Mouse (Mus musculus): ENCODE data around the gene Olfr576. TPM values are rescaled to one million over a fixed set of nuclear protein-coding genes. Genes with fewer than 3 reads are reported as not detected.

Olfr576 gene
- polyA plus RNA-seq, 1 experiment from 2014 or later: not detected

DNA sequence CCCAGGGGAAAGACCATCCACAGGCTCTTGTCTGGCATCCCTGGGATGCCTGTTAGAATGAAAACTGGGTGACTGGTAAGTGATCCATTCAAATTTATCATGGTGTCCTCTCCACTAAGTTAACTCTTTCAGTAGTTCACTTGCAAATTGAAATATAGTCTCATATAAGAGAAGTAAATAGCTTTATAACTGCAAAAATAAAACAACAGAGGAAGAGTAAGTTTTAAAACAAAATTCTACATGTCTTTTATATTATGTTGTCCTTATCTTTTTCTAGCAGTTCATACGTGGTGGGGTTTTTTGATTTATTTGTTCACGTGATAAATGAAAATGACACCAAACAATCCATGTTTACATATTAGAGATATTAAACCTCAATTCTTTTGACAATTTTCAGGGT, 20.0 kb upstream of the Olfr576 start, which contains the start of gene Olfr573-ps1:
TSS of gene Olfr573-ps1 (minus strand) at position 101 of the 400 bp plus-strand sequence.
- Histone ChIP-seq H3K9ac (ENCODE audit: low read length) (no peak within 1 kb of the TSS), H3K4me1 (ENCODE audit: control insufficient read depth in 2 of 2, insufficient read depth in 2 of 2, low read length in 2 of 2) (no peaks in the 10 kb centered on the region), H3K27ac (replicated peaks in 1 of 2; ENCODE audit: control insufficient read depth in 1 of 2, insufficient read depth in 1 of 2, low read depth in 2 of 2, low read length in 2 of 2) (no peak within 1 kb of the TSS), H3K27me3 (ENCODE audit: control insufficient read depth, insufficient read depth, low read length) (no peaks in the 10 kb centered on the region), H3K4me2 (ENCODE audit: low read length) (no peak within 1 kb of the TSS), H3K4me3 (ENCODE audit: control insufficient read depth in 1 of 2, insufficient read depth in 1 of 2, low read depth in 1 of 2, low read length in 2 of 2) (no peak within 1 kb of the TSS), H3K36me3 (ENCODE audit: control insufficient read depth, insufficient read depth, low read length) (no peaks in the 10 kb centered on the region), H3K9me3 (ENCODE audit: control insufficient read depth, low read length) (no peaks in the 10 kb centered on the region)
- no peak for ATAC-seq (ENCODE audit: insufficient number of reproducible peaks, insufficient read depth, low FRiP score, low read depth)
- 84% methylated on average over 2 of the region's 2 CpGs for WGBS

DNA sequence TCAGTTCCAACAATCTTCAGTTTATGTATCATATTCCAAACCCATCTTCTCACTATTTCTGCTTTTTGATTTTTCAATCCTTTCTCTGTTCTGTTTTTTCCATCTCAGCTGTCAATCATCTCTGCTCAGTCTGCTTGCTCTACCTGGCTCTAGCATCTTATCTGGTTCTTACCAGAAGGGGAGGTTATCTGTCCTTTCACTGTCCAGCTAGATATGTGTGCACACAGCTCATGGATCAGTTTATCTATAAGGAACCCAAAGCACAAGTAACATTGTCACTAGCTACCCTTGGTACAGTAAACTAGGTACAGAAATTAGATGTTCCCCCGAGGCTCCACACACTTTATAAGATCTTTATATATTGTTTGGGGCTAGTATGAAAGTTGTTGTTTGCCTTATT, 19.0 kb upstream of the Olfr576 start:
- H3K4me1 ChIP-seq (ENCODE audit: control insufficient read depth in 2 of 2, insufficient read depth in 2 of 2, low read length in 2 of 2): no peaks in the 10 kb centered on the region
- no peak overlapping the region for H3K4me2 ChIP-seq (ENCODE audit: low read length)
- WGBS: 78% methylated on average over 1 of the region's 1 CpGs
- no peak overlapping the region for H3K27ac ChIP-seq (replicated peaks in 1 of 2; ENCODE audit: control insufficient read depth in 1 of 2, insufficient read depth in 1 of 2, low read depth in 2 of 2, low read length in 2 of 2)
- H3K9ac ChIP-seq (ENCODE audit: low read length): no peak overlapping the region
- H3K4me3 ChIP-seq (ENCODE audit: control insufficient read depth in 1 of 2, insufficient read depth in 1 of 2, low read depth in 1 of 2, low read length in 2 of 2): no peak overlapping the region
- no peaks in the 10 kb centered on the region for H3K9me3 ChIP-seq (ENCODE audit: control insufficient read depth, low read length)
- H3K27me3 ChIP-seq (ENCODE audit: control insufficient read depth, insufficient read depth, low read length): no peaks in the 10 kb centered on the region
- no peak for ATAC-seq (ENCODE audit: insufficient number of reproducible peaks, insufficient read depth, low FRiP score, low read depth)
- H3K36me3 ChIP-seq (ENCODE audit: control insufficient read depth, insufficient read depth, low read length): no peaks in the 10 kb centered on the region

DNA sequence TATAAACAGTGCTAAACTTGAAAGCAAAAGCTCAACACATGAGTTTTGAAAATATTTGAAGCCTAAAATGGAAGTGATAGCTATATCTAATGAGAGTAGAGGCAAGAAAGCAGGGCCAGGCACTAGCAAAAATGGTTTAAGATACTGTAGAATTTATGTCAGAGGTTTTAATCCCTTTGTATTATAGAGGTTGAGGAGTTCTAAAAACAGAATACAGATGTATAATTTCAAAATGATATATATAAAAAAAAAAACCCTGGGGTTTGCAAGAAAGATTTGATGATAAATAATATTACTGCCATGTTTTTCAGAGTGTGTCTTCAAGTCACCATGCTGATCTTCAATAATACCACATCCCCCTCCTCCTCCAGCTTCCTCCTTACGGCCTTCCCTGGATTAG, 14.3 kb upstream of the Olfr576 start, which contains the start of gene Olfr574:
TSS of gene Olfr574 (plus strand) at position 301 of the 400 bp plus-strand sequence.
- 84% methylated on average over 1 of the region's 1 CpGs for WGBS
- Histone ChIP-seq H3K27ac (replicated peaks in 1 of 2; ENCODE audit: control insufficient read depth in 1 of 2, insufficient read depth in 1 of 2, low read depth in 2 of 2, low read length in 2 of 2) (no peak within 1 kb of the TSS), H3K9me3 (ENCODE audit: control insufficient read depth, low read length) (no peaks in the 10 kb centered on the region)

DNA sequence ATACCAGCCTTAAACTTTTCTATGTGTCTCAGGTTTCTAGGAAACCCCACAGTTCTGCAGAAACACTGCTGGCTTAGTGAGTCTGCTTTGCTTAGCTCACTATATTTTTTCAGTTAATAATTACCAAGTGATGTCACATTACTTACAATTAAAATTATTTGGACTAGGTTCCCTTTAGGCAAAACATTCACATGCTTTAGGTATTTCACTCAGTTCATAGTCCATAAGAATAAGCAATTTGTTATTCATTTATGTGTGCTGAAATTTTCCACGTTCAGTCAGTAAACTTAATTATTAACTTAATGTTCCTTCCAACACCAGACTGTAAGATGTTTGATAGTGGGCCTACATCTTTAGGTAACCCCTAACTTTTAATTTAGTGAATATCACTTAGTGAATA, 11.7 kb upstream of the Olfr576 start:
- no peaks in the 10 kb centered on the region for H3K27me3 ChIP-seq (ENCODE audit: control insufficient read depth, insufficient read depth, low read length)
- H3K9me3 ChIP-seq (ENCODE audit: control insufficient read depth, low read length): no peaks in the 10 kb centered on the region
- no peak overlapping the region for H3K4me2 ChIP-seq (ENCODE audit: low read length)
- no peaks in the 10 kb centered on the region for H3K4me1 ChIP-seq (ENCODE audit: control insufficient read depth in 2 of 2, insufficient read depth in 2 of 2, low read length in 2 of 2)
- no peaks in the 10 kb centered on the region for H3K36me3 ChIP-seq (ENCODE audit: control insufficient read depth, insufficient read depth, low read length)
- ATAC-seq (ENCODE audit: insufficient number of reproducible peaks, insufficient read depth, low FRiP score, low read depth): no peak
- H3K9ac ChIP-seq (ENCODE audit: low read length): no peak overlapping the region
- H3K4me3 ChIP-seq (ENCODE audit: control insufficient read depth in 1 of 2, insufficient read depth in 1 of 2, low read depth in 1 of 2, low read length in 2 of 2): no peak overlapping the region
- 67% methylated on average over 1 of the region's 1 CpGs for WGBS
- H3K27ac ChIP-seq (replicated peaks in 1 of 2; ENCODE audit: control insufficient read depth in 1 of 2, insufficient read depth in 1 of 2, low read depth in 2 of 2, low read length in 2 of 2): no peak overlapping the region

More for the DNA sequence above, 14.3 kb upstream of the Olfr576 start, which contains the start of gene Olfr574:
- H3K4me3 ChIP-seq (ENCODE audit: control insufficient read depth in 1 of 2, insufficient read depth in 1 of 2, low read depth in 1 of 2, low read length in 2 of 2): no peak within 1 kb of the TSS
- no peak for ATAC-seq (ENCODE audit: insufficient number of reproducible peaks, insufficient read depth, low FRiP score, low read depth)
- no peak within 1 kb of the TSS for H3K9ac ChIP-seq (ENCODE audit: low read length)
- H3K4me1 ChIP-seq (ENCODE audit: control insufficient read depth in 2 of 2, insufficient read depth in 2 of 2, low read length in 2 of 2): no peaks in the 10 kb centered on the region
- no peak within 1 kb of the TSS for H3K4me2 ChIP-seq (ENCODE audit: low read length)
- H3K36me3 ChIP-seq (ENCODE audit: control insufficient read depth, insufficient read depth, low read length): no peaks in the 10 kb centered on the region
- no peaks in the 10 kb centered on the region for H3K27me3 ChIP-seq (ENCODE audit: control insufficient read depth, insufficient read depth, low read length)

DNA sequence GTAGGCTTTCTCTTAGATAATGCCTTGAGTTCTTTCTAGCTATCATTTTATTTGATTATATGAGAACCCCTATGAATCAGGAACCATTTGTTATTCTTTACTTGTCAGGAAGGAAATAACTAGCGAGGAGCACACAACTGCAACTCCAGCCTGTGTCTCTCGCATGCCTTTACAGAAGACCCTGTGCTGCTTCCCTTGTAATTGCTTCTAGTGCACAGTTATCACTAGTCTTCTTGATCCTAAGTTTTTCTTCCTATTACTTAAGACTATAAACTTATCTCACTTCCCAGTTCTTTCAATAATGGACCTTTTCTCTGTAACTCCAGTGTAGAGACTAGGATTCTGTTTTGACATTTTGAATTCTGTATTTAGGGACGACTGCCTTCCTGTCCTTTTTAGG, 4.3 kb upstream of the Olfr576 start:
- Histone ChIP-seq H3K4me1 (ENCODE audit: control insufficient read depth in 2 of 2, insufficient read depth in 2 of 2, low read length in 2 of 2) (no peaks in the 10 kb centered on the region), H3K27me3 (ENCODE audit: control insufficient read depth, insufficient read depth, low read length) (no peaks in the 10 kb centered on the region), H3K9ac (ENCODE audit: low read length) (no peak overlapping the region), H3K27ac (replicated peaks in 1 of 2; ENCODE audit: control insufficient read depth in 1 of 2, insufficient read depth in 1 of 2, low read depth in 2 of 2, low read length in 2 of 2) (no peak overlapping the region), H3K9me3 (ENCODE audit: control insufficient read depth, low read length) (no peaks in the 10 kb centered on the region), H3K4me2 (ENCODE audit: low read length) (no peak overlapping the region), H3K36me3 (ENCODE audit: control insufficient read depth, insufficient read depth, low read length) (no peaks in the 10 kb centered on the region), H3K4me3 (ENCODE audit: control insufficient read depth in 1 of 2, insufficient read depth in 1 of 2, low read depth in 1 of 2, low read length in 2 of 2) (no peak overlapping the region)
- no peak for ATAC-seq (ENCODE audit: insufficient number of reproducible peaks, insufficient read depth, low FRiP score, low read depth)
- WGBS: 59% methylated on average over 3 of the region's 3 CpGs

DNA sequence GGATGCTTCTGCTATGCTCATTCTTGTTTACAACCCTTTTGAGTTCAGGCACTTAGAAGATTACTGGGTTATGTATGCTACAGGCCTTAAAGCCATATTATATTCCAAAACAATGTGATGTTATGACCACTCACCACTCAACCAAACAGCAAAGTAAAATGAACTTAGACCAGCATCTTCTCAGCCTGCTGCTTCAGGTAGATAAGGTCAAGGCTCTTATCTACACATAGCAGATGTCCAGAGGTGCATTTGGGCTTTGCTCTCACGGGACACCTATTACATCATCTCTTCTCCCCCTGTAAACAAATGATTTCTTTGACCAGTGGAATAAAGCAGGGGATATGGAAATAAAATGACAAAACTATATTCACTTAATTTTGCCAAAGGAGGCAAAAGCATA, 3.9 kb upstream of the Olfr576 start, which contains the start of gene Olfr575:
TSS of gene Olfr575 (minus strand) at position 183 of the 400 bp plus-strand sequence.
- H3K9ac ChIP-seq (ENCODE audit: low read length): no peak within 1 kb of the TSS
- H3K27me3 ChIP-seq (ENCODE audit: control insufficient read depth, insufficient read depth, low read length): no peaks in the 10 kb centered on the region
- no peak within 1 kb of the TSS for H3K4me2 ChIP-seq (ENCODE audit: low read length)
- ATAC-seq (ENCODE audit: insufficient number of reproducible peaks, insufficient read depth, low FRiP score, low read depth): no peak
- H3K27ac ChIP-seq (replicated peaks in 1 of 2; ENCODE audit: control insufficient read depth in 1 of 2, insufficient read depth in 1 of 2, low read depth in 2 of 2, low read length in 2 of 2): no peak within 1 kb of the TSS
- H3K4me3 ChIP-seq (ENCODE audit: control insufficient read depth in 1 of 2, insufficient read depth in 1 of 2, low read depth in 1 of 2, low read length in 2 of 2): no peak within 1 kb of the TSS
- H3K9me3 ChIP-seq (ENCODE audit: control insufficient read depth, low read length): no peaks in the 10 kb centered on the region
- WGBS: 40% methylated on average over 1 of the region's 1 CpGs
- H3K36me3 ChIP-seq (ENCODE audit: control insufficient read depth, insufficient read depth, low read length): no peaks in the 10 kb centered on the region
- no peaks in the 10 kb centered on the region for H3K4me1 ChIP-seq (ENCODE audit: control insufficient read depth in 2 of 2, insufficient read depth in 2 of 2, low read length in 2 of 2)

DNA sequence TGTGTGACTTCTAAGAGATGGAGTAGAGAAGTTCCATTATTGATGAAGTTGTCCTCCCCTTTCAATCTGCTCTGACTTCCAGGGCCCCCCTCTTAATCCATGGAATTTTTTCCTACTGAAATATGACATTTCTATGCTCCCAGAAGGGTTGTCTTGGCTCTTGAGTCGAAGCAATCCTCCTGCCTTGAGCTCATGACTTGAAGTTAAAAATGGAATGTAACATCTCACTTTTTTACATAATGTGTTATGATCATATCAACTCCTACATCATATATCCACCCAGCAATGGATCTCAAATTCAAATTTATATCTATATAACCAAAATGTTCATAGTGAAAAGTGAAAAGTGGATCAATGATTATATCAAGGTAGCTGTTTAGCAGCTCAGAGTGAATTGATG, 11.9 kb downstream of the Olfr576 start:
- H3K27ac ChIP-seq (replicated peaks in 1 of 2; ENCODE audit: control insufficient read depth in 1 of 2, insufficient read depth in 1 of 2, low read depth in 2 of 2, low read length in 2 of 2): no peak overlapping the region
- H3K4me3 ChIP-seq (ENCODE audit: control insufficient read depth in 1 of 2, insufficient read depth in 1 of 2, low read depth in 1 of 2, low read length in 2 of 2): no peak overlapping the region
- no peaks in the 10 kb centered on the region for H3K4me1 ChIP-seq (ENCODE audit: control insufficient read depth in 2 of 2, insufficient read depth in 2 of 2, low read length in 2 of 2)
- no peak overlapping the region for H3K9ac ChIP-seq (ENCODE audit: low read length)
- WGBS: 47% methylated on average over 1 of the region's 1 CpGs
- ATAC-seq (ENCODE audit: insufficient number of reproducible peaks, insufficient read depth, low FRiP score, low read depth): no peak
- no peak overlapping the region for H3K4me2 ChIP-seq (ENCODE audit: low read length)
- no peaks in the 10 kb centered on the region for H3K9me3 ChIP-seq (ENCODE audit: control insufficient read depth, low read length)
- no peaks in the 10 kb centered on the region for H3K27me3 ChIP-seq (ENCODE audit: control insufficient read depth, insufficient read depth, low read length)
- H3K36me3 ChIP-seq (ENCODE audit: control insufficient read depth, insufficient read depth, low read length): no peaks in the 10 kb centered on the region

DNA sequence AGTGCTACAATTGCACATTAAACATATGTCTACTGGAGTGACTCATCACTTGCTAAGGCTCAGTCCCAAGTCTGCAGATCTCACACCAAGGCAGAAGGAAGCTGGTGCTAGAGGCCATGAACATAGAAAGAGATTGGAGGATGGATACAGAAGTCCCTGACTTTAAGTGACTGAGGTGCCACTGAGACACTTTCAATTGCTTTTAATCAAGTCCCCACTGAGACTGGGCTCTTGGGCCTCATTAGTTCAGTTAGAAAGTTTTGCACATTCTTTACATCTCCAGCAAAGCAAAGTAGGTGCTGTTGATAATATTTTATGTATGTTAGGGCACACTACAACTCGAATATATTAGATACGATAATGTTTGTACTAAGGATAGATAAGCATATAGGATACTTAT, 13.4 kb downstream of the Olfr576 start, which contains the start of gene Olfr577:
TSS of gene Olfr577 (minus strand) at position 101 of the 400 bp plus-strand sequence.
- no peak for ATAC-seq (ENCODE audit: insufficient number of reproducible peaks, insufficient read depth, low FRiP score, low read depth)
- H3K9me3 ChIP-seq (ENCODE audit: control insufficient read depth, low read length): 0 out of 2 replicates have a peak, but pooled peaks cover 5% of the 10 kb centered on the region
- H3K9ac ChIP-seq (ENCODE audit: low read length): no peak within 1 kb of the TSS
- no peak within 1 kb of the TSS for H3K4me3 ChIP-seq (ENCODE audit: control insufficient read depth in 1 of 2, insufficient read depth in 1 of 2, low read depth in 1 of 2, low read length in 2 of 2)
- no peaks in the 10 kb centered on the region for H3K4me1 ChIP-seq (ENCODE audit: control insufficient read depth in 2 of 2, insufficient read depth in 2 of 2, low read length in 2 of 2)
- 69% methylated on average over 2 of the region's 2 CpGs for WGBS
- no peaks in the 10 kb centered on the region for H3K27me3 ChIP-seq (ENCODE audit: control insufficient read depth, insufficient read depth, low read length)
- no peak within 1 kb of the TSS for H3K4me2 ChIP-seq (ENCODE audit: low read length)
- H3K27ac ChIP-seq (replicated peaks in 1 of 2; ENCODE audit: control insufficient read depth in 1 of 2, insufficient read depth in 1 of 2, low read depth in 2 of 2, low read length in 2 of 2): no peak within 1 kb of the TSS
- no peaks in the 10 kb centered on the region for H3K36me3 ChIP-seq (ENCODE audit: control insufficient read depth, insufficient read depth, low read length)
